Mouse (Mus musculus): ENCODE results near the gene Fcrla. TPM values are rescaled to one million over a fixed set of nuclear protein-coding genes. Genes with fewer than 3 reads are reported as not detected.

The Fcrla gene
- polyA plus RNA-seq, 1 experiment from 2014 or later: not detected

DNA sequence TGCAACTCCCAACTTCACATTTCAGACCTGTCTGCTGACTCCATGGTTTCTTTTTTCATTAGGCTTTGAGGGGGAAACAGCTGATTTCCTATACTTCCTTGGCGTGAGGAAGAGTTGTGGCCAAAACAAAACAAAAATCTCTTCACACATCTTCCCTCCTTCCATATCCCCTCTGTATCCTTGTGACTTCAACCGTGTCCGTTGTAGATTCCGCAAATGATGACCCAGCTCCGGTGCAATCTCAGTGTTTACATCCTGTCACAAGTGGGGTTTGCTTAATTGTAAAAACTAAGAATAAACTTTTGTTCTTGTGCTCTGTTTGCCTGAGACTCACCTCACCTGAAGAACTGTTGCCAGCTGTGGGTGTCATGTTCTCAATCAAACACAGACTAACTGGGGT is 23.9 kb downstream of the Fcrla start:
- no peak overlapping the region for H3K27ac ChIP-seq (ENCODE audit: low read depth, low read length)
- ATAC-seq (ENCODE audit: low FRiP score) (no peak), DNase-seq (ENCODE audit: low spot score) (no peak)
- H3K27me3 ChIP-seq (ENCODE audit: control insufficient read depth, insufficient read depth, low read length): peaks cover 22% of the 10 kb centered on the region
- H3K4me3 ChIP-seq (ENCODE audit: low read depth, low read length): no peak overlapping the region
- H3K4me1 ChIP-seq (replicated peaks; ENCODE audit: control insufficient read depth, insufficient read depth, low read length): 0 out of 2 replicates have a peak, but pooled peaks cover 5% of the 10 kb centered on the region
- no peak overlapping the region for H3K4me2 ChIP-seq (replicated peaks; ENCODE audit: low read depth, low read length)
- no peaks in the 10 kb centered on the region for H3K9me3 ChIP-seq (ENCODE audit: control insufficient read depth, low read length)
- no peak overlapping the region for H3K9ac ChIP-seq (ENCODE audit: low read depth, low read length)
- 81% methylated on average over 5 of the region's 5 CpGs for WGBS
- no peaks in the 10 kb centered on the region for H3K36me3 ChIP-seq (ENCODE audit: control insufficient read depth, insufficient read depth, low read length)

DNA sequence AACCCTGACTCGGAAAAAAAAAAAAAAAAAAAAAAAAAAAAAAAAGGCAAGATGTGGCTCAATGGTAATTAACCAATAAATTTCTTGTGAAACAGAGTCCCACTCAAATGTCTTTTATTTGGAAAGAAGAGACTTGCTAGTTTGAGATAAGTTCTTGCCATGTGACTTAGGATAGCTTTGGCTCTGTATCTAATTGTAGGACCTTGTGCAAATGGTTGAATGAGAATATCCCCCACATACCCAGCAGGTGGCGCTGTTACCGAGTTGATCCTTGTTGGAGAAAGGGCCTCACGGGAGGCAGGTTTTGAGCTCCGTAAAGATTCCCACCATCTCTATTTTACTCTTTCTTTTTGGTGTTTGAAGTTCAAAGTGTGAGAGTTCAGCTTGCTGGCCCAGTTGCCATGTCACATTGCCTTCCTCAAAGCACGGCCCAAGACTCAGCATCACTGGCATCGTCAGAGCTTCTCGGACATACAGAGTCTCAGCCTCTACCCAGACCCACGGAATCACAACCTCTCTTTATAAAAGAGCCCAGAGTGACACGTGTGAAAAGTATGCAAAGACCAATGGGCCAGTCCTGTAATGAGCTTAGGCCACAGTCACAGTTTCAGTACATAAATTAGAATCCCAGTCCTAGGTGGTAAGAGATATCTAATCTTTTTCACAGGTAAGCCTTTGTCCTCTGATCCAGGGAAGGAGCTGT is 25.7 kb downstream of the Fcrla start:
- Histone ChIP-seq H3K27ac (ENCODE audit: low read depth, low read length) (no peak overlapping the region), H3K36me3 (ENCODE audit: control insufficient read depth, insufficient read depth, low read length) (no peaks in the 10 kb centered on the region), H3K9ac (ENCODE audit: low read depth, low read length) (no peak overlapping the region), H3K9me3 (ENCODE audit: control insufficient read depth, low read length) (no peaks in the 10 kb centered on the region), H3K4me2 (replicated peaks; ENCODE audit: low read depth, low read length) (0 out of 2 replicates have a peak overlapping the region, but pooled peaks have one; percentile 2), H3K4me3 (ENCODE audit: low read depth, low read length) (no peak overlapping the region), H3K27me3 (ENCODE audit: control insufficient read depth, insufficient read depth, low read length) (peaks cover 6% of the 10 kb centered on the region), H3K4me1 (replicated peaks; ENCODE audit: control insufficient read depth, insufficient read depth, low read length) (no peaks in the 10 kb centered on the region)
- WGBS: 34% methylated on average over 10 of the region's 10 CpGs
- peak; percentile 56; the same call in 1 of the 2 replicates for ATAC-seq (ENCODE audit: low FRiP score)
- DNase-seq (ENCODE audit: low spot score): peak; percentile 92

DNA sequence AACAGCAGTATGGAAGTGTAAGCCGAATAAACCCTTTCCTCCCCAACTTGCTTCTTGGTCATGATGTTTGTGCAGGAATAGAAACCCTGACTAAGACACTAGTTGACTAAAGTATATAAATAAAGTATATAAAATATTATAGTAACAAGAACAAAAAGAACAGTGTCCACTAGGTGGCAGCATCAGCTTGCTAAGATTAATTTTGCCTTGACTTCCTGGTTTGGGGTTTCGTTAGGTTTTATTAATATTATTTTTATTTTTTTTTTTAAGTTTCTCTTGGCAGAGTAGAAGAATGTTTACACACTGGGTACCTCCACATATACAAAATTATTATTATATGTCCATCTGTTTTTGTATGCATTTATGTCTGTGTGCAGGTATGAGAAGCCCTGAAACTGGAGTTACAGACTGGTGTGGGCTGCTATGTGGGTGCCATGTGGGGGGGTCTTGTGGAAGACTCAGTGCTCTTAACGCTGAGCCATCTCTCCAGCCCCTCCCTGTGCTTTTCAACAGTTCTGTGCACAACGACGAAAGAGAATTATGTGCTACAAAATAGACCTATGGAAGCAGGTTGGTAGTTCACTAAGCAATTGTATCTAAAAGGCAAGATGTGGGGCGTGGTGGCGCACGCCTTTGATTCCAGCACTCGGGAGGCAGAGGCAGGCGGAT is 26.4 kb downstream of the Fcrla start:
- no peaks in the 10 kb centered on the region; the same call in 1 of the 2 replicates for H3K27me3 ChIP-seq (ENCODE audit: control insufficient read depth, insufficient read depth, low read length)
- no peak overlapping the region for H3K9ac ChIP-seq (ENCODE audit: low read depth, low read length)
- no peaks in the 10 kb centered on the region for H3K36me3 ChIP-seq (ENCODE audit: control insufficient read depth, insufficient read depth, low read length)
- DNase-seq (ENCODE audit: low spot score): peak; percentile 72
- no peak overlapping the region for H3K27ac ChIP-seq (ENCODE audit: low read depth, low read length)
- no peak for ATAC-seq (ENCODE audit: low FRiP score)
- WGBS: 46% methylated on average over 10 of the region's 10 CpGs
- H3K4me3 ChIP-seq (ENCODE audit: low read depth, low read length): no peak overlapping the region
- no peaks in the 10 kb centered on the region for H3K9me3 ChIP-seq (ENCODE audit: control insufficient read depth, low read length)
- H3K4me1 ChIP-seq (replicated peaks; ENCODE audit: control insufficient read depth, insufficient read depth, low read length): no peaks in the 10 kb centered on the region
- H3K4me2 ChIP-seq (replicated peaks; ENCODE audit: low read depth, low read length): no peak overlapping the region

DNA sequence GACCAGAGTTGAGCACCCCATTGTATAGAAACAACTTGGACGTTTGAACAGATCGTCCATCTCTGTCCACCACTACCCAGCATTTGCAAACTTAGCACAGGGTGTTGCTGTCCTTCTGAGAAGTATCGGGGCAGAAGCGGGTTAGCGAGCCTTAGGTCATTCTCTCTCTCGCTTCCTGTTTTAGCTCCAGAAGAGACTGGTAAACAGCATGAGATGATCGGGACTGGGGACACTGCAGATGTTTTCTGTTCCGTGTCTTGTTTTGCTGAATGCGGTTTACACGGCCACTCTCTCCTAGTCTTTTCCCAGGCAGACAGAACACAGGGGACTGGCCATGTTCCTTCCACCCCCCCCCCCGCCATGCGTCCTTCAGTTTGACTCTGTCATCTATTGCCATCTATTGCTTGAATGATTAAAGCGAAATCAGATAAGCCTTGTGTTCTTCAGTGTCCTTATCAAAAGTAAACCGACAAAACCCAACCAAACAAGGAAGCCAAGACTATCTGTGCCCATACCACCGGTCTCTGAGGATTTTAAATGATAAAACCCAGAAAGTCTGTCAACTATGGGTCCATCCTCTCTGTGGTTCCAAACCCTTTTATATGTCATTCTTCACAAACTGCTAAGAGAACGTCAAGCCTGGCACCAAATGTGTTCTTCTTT is 28.8 kb downstream of the Fcrla start:
- no peaks in the 10 kb centered on the region; the same call in 1 of the 2 replicates for H3K27me3 ChIP-seq (ENCODE audit: control insufficient read depth, insufficient read depth, low read length)
- no peak overlapping the region for H3K4me2 ChIP-seq (replicated peaks; ENCODE audit: low read depth, low read length)
- H3K27ac ChIP-seq (ENCODE audit: low read depth, low read length): no peak overlapping the region
- DNase-seq (ENCODE audit: low spot score) (no peak), ATAC-seq (ENCODE audit: low FRiP score) (no peak)
- WGBS: 80% methylated on average over 16 of the region's 16 CpGs
- no peaks in the 10 kb centered on the region for H3K36me3 ChIP-seq (ENCODE audit: control insufficient read depth, insufficient read depth, low read length)
- no peak overlapping the region for H3K9ac ChIP-seq (ENCODE audit: low read depth, low read length)
- H3K4me1 ChIP-seq (replicated peaks; ENCODE audit: control insufficient read depth, insufficient read depth, low read length): no peaks in the 10 kb centered on the region
- H3K4me3 ChIP-seq (ENCODE audit: low read depth, low read length): no peak overlapping the region
- no peaks in the 10 kb centered on the region for H3K9me3 ChIP-seq (ENCODE audit: control insufficient read depth, low read length)

DNA sequence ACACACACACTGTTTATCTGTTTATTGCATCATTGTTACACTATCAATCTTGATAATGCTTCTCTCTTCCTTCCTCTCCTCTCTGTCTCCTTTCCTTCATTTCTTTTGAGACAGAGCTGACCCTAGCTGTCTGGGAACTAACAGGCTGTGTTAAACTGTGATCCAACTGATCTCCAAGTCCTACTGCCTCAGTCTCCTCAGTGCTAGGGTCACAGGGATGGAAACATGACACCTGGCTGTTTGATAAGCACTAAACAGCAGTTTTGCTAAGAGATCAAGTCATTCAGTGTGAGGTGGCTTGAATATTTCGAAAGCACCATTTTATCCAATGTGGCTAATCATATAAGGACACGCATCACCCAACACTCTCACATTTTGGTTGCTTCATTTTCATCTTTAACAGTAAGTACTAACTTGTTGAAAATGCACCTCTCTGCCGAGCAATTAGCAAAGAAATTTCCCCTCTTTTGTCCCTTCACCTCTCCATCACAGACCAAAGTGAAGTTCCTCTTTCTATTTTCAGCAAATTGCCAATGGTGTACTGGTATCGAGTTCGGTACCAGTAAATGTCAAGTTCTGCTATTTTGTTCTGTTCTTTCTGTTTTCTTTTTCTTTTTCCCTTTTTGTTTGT is 30.6 kb downstream of the Fcrla start:
- no peaks in the 10 kb centered on the region for H3K36me3 ChIP-seq (ENCODE audit: control insufficient read depth, insufficient read depth, low read length)
- no peak overlapping the region for H3K27ac ChIP-seq (ENCODE audit: low read depth, low read length)
- WGBS: 84% methylated on average over 5 of the region's 5 CpGs
- ATAC-seq (ENCODE audit: low FRiP score): no peak
- H3K9me3 ChIP-seq (ENCODE audit: control insufficient read depth, low read length): no peaks in the 10 kb centered on the region
- no peak overlapping the region for H3K9ac ChIP-seq (ENCODE audit: low read depth, low read length)
- no peak overlapping the region for H3K4me3 ChIP-seq (ENCODE audit: low read depth, low read length)
- H3K27me3 ChIP-seq (ENCODE audit: control insufficient read depth, insufficient read depth, low read length): no peaks in the 10 kb centered on the region
- H3K4me1 ChIP-seq (replicated peaks; ENCODE audit: control insufficient read depth, insufficient read depth, low read length): no peaks in the 10 kb centered on the region
- DNase-seq (ENCODE audit: low spot score): no peak
- no peak overlapping the region for H3K4me2 ChIP-seq (replicated peaks; ENCODE audit: low read depth, low read length)

DNA sequence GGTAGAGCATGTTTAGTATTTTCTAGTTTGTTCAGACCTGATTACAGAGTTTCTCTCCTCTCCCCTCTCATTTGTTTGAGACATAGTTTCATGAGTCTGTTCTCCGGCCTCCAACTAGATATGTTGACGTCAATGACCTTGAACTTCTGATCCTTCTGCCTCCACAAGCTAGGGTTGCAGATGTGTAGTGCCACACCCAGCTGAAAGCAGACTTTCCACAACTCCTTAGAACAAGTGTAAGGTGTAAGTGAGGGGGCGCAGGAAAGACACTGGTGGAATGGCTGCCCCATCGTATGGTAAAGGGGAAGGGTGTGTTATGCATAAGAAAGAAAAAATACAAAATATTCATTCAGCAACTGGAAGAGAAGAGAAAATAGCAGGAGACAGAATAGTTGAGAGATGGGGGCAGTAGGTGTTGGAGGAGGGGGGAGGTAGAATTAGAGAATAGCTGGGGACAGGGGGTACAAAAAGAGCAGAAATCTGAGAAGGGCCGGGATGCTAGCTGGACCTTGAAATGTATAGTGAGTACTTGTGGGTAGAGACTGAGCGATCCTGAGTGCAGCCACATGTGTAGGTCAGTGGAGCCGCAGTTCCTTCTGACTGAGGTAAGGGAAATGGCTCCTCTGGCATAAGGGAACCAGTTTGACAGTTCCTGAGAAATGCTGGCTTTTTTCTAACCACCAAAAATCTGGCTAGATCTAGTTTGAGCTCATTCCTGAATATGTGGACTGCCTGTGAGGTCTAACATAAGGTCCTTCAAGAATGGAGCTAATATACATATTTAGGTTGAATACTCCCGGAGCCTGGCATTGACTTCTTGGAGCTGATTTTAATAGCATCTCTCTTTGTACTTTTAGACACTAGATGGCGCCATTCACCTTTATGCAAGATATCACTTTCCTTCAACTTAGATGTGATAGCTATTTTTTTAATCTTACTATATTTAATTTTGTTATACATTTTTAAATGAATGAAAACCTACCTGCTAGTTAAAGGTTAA is 32.5 kb downstream of the Fcrla start:
- no peak overlapping the region for H3K4me2 ChIP-seq (replicated peaks; ENCODE audit: low read depth, low read length)
- H3K4me3 ChIP-seq (ENCODE audit: low read depth, low read length): no peak overlapping the region
- H3K27ac ChIP-seq (ENCODE audit: low read depth, low read length): no peak overlapping the region
- DNase-seq (ENCODE audit: low spot score): peak; percentile 69
- ATAC-seq (ENCODE audit: low FRiP score): no peak
- no peaks in the 10 kb centered on the region for H3K4me1 ChIP-seq (replicated peaks; ENCODE audit: control insufficient read depth, insufficient read depth, low read length)
- H3K9me3 ChIP-seq (ENCODE audit: control insufficient read depth, low read length): no peaks in the 10 kb centered on the region
- H3K9ac ChIP-seq (ENCODE audit: low read depth, low read length): no peak overlapping the region
- no peaks in the 10 kb centered on the region for H3K27me3 ChIP-seq (ENCODE audit: control insufficient read depth, insufficient read depth, low read length)
- WGBS: 72% methylated on average over 9 of the region's 9 CpGs
- H3K36me3 ChIP-seq (ENCODE audit: control insufficient read depth, insufficient read depth, low read length): no peaks in the 10 kb centered on the region

DNA sequence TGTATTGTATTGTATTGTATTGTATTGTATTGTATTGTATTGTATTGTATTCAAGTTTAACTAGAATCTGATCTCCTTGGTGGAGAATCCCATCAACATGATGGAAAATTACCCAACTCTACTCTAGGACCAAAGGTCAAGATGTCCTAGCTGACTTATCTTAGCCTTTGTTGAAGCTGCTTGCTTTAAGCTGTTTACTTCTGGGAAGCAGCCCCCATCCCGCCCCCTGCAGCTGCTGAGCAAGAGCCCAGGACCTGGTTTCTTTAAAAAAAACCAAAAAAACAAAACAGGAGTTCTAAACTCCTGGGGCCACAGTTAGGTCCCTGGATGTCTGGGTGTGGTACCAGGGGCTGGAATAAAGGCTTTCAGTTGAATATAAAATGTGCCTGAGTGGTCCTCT is 35.1 kb downstream of the Fcrla start:
- no peak for DNase-seq (ENCODE audit: low spot score)
- Histone ChIP-seq H3K36me3 (ENCODE audit: control insufficient read depth, insufficient read depth, low read length) (no peaks in the 10 kb centered on the region), H3K9ac (ENCODE audit: low read depth, low read length) (no peak overlapping the region), H3K9me3 (ENCODE audit: control insufficient read depth, low read length) (no peaks in the 10 kb centered on the region), H3K4me3 (ENCODE audit: low read depth, low read length) (no peak overlapping the region), H3K4me2 (replicated peaks; ENCODE audit: low read depth, low read length) (no peak overlapping the region), H3K27me3 (ENCODE audit: control insufficient read depth, insufficient read depth, low read length) (no peaks in the 10 kb centered on the region), H3K27ac (ENCODE audit: low read depth, low read length) (no peak overlapping the region), H3K4me1 (replicated peaks; ENCODE audit: control insufficient read depth, insufficient read depth, low read length) (no peaks in the 10 kb centered on the region)
- WGBS: 58% methylated on average over 1 of the region's 1 CpGs
- ATAC-seq (ENCODE audit: low FRiP score): no peak

DNA sequence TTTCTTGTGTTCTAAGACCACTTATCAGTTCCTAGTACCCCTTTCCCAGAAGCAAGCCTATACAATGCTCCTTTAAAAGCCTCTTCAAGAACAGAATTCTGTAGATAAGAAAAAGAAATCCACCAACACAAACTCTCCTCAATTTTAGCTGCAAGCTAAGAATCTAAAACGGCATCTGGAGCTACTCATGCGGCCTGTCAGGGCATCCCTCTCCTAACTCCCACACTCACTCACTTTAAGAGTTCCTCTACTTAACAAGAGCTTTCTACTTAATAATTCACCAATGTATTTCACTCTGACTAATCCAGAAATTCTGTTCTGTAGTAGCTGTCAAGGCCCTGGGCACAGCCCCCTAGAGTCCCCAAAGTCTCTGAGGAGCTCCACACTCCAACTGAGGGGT is 35.7 kb downstream of the Fcrla start:
- Histone ChIP-seq H3K4me1 (replicated peaks; ENCODE audit: control insufficient read depth, insufficient read depth, low read length) (no peaks in the 10 kb centered on the region), H3K4me2 (replicated peaks; ENCODE audit: low read depth, low read length) (no peak overlapping the region), H3K36me3 (ENCODE audit: control insufficient read depth, insufficient read depth, low read length) (no peaks in the 10 kb centered on the region), H3K9ac (ENCODE audit: low read depth, low read length) (no peak overlapping the region), H3K4me3 (ENCODE audit: low read depth, low read length) (no peak overlapping the region), H3K27me3 (ENCODE audit: control insufficient read depth, insufficient read depth, low read length) (no peaks in the 10 kb centered on the region), H3K9me3 (ENCODE audit: control insufficient read depth, low read length) (no peaks in the 10 kb centered on the region), H3K27ac (ENCODE audit: low read depth, low read length) (no peak overlapping the region)
- ATAC-seq (ENCODE audit: low FRiP score): no peak
- no peak for DNase-seq (ENCODE audit: low spot score)
- 82% methylated on average over 2 of the region's 2 CpGs for WGBS

All from hindbrain, embryonic 11.5 days (tissue).